ENCODE assay signal across 8 mouse cellular contexts in genomic region chr2:105370240-105370639, GRCm38 (mm10). TPM values are rescaled to one million over a fixed set of nuclear protein-coding genes. Genes with fewer than 3 reads are reported as not detected.
A peak's percentile ranks its signal among the peaks of the same experiment; 100 is the strongest.
DNase-seq lines count a peak whose midpoint lies in the region; ATAC-seq lines count a peak whose summit lies in the region.

No protein-coding gene starts in this region.

- no peak for ATAC-seq in heart, embryonic 12.5 days (ENCODE audit: insufficient number of reproducible peaks, low FRiP score)
- ATAC-seq in embryonic facial prominence, embryonic 15.5 days (ENCODE audit: insufficient number of reproducible peaks, low FRiP score, low TSS enrichment, low read depth), result no peak
- no peak for ATAC-seq in limb, embryonic 11.5 days (ENCODE audit: insufficient number of reproducible peaks, low FRiP score, low TSS enrichment, low read depth)
- no peak for ATAC-seq in CD4-positive, CD25-positive, alpha-beta regulatory T cell, adult 4 months

- H3K27ac ChIP-seq in heart, embryonic 12.5 days (ENCODE audit: poor library complexity, severe bottlenecking), result no peak overlapping the region
- H3K27ac ChIP-seq in embryonic facial prominence, embryonic 15.5 days (replicated peaks), result no peak overlapping the region
- no peak overlapping the region for H3K27ac ChIP-seq in limb, embryonic 11.5 days (replicated peaks; ENCODE audit: low read depth, low read length)

- intact Hi-C loops in heart, postnatal 36 days (cut with DNase I), result no loop called here

- H3K9ac ChIP-seq in heart, embryonic 12.5 days, result no peak overlapping the region
- no peak overlapping the region for H3K9ac ChIP-seq in embryonic facial prominence, embryonic 15.5 days
- H3K9ac ChIP-seq in limb, embryonic 11.5 days (ENCODE audit: low read length), result no peak overlapping the region

- no peaks in the 10 kb centered on the region for H3K9me3 ChIP-seq in heart, embryonic 12.5 days (replicated peaks)
- H3K9me3 ChIP-seq in embryonic facial prominence, embryonic 15.5 days (replicated peaks), result no peaks in the 10 kb centered on the region
- H3K9me3 ChIP-seq in limb, embryonic 11.5 days (ENCODE audit: control insufficient read depth, low read length), result no peaks in the 10 kb centered on the region

- H3K36me3 ChIP-seq in heart, embryonic 12.5 days, result no peaks in the 10 kb centered on the region
- H3K36me3 ChIP-seq in embryonic facial prominence, embryonic 15.5 days, result no peaks in the 10 kb centered on the region
- no peaks in the 10 kb centered on the region for H3K36me3 ChIP-seq in limb, embryonic 11.5 days (ENCODE audit: control insufficient read depth, insufficient read depth, low read length)

- H3K4me1 ChIP-seq in heart, embryonic 12.5 days (replicated peaks), result peaks cover 8% of the 10 kb centered on the region; the same call in 1 of the 2 replicates
- H3K4me1 ChIP-seq in embryonic facial prominence, embryonic 15.5 days, result peaks cover 4% of the 10 kb centered on the region; the same call in 1 of the 2 replicates
- no peaks in the 10 kb centered on the region for H3K4me1 ChIP-seq in limb, embryonic 11.5 days (ENCODE audit: control insufficient read depth, insufficient read depth, low read length)

- no peaks in the 10 kb centered on the region; the same call in 1 of the 2 replicates for H3K27me3 ChIP-seq in heart, embryonic 12.5 days (replicated peaks)
- H3K27me3 ChIP-seq in embryonic facial prominence, embryonic 15.5 days, result no peaks in the 10 kb centered on the region
- H3K27me3 ChIP-seq in limb, embryonic 11.5 days (ENCODE audit: control insufficient read depth, insufficient read depth, low read length), result no peaks in the 10 kb centered on the region

- H3K4me2 ChIP-seq in heart, embryonic 12.5 days, result peak overlapping the region; percentile 70
- peak overlapping the region; percentile 17; the same call in 1 of the 2 replicates for H3K4me2 ChIP-seq in embryonic facial prominence, embryonic 15.5 days (replicated peaks)
- peak overlapping the region; percentile 18; the same call in 1 of the 2 replicates for H3K4me2 ChIP-seq in limb, embryonic 11.5 days (ENCODE audit: low read depth, severe bottlenecking)

- 20% methylated on average over 10 of the region's 10 CpGs for WGBS in heart, embryonic 12.5 days
- 12% methylated on average over 10 of the region's 10 CpGs for WGBS in embryonic facial prominence, embryonic 15.5 days
- WGBS in limb, embryonic 11.5 days, result 11% methylated on average over 10 of the region's 10 CpGs

- DNase-seq in heart, postnatal 36 days, result no peak
- peak; percentile 42 for DNase-seq in ES-CJ7 (ENCODE audit: low read depth, low spot score)
- DNase-seq in limb, embryonic 11.5 days (ENCODE audit: low spot score), result peak; percentile 28
- no peak for DNase-seq in urinary bladder, postnatal 36 days (ENCODE audit: low spot score in 2 of 2)
- DNase-seq in thymus, adult 18-20 months, result no peak

- H3K4me3 ChIP-seq in heart, embryonic 12.5 days, result peak overlapping the region; percentile 32
- no peak overlapping the region for H3K4me3 ChIP-seq in embryonic facial prominence, embryonic 15.5 days (replicated peaks)
- no peak overlapping the region for H3K4me3 ChIP-seq in limb, embryonic 11.5 days (ENCODE audit: low read depth, low read length)

RNA-seq across cellular contexts. Expression of gene Rcn1, which starts 28.9 kb away (rescaled TPM):
- polyA plus RNA-seq in heart, embryonic 12.5 days (2016; fragmentation: Nextera tagmentation; extraction: Ambion mirVana), result 180 and 182 TPM in 2 replicates
- total RNA-seq in heart, postnatal 36 days (2021), result 10 to 100 TPM; 21.5 to 23.6 TPM
- 257 and 259 TPM in 2 replicates for polyA plus RNA-seq in embryonic facial prominence, embryonic 15.5 days (2015; fragmentation: Nextera tagmentation; extraction: Ambion mirVana)
- 131 and 140 TPM in 2 replicates for polyA plus RNA-seq in limb, embryonic 11.5 days (2014; fragmentation: Nextera tagmentation; extraction: Ambion mirVana)
- polyA plus RNA-seq in CD4-positive, CD25-positive, alpha-beta regulatory T cell, adult 4 months (2017; shearing (Covaris generic)), result 10 to 100 TPM; 13.3 to 16.9 TPM

Comparison
In these comparisons a context has a peak if more than half of its experiments do, and no peak if none do; other contexts are left out.
1. H3K4me2 ChIP-seq: peak in every context shown above with its lines; median percentile 70 in heart, embryonic 12.5 days; 18 in limb, embryonic 11.5 days; 17 in embryonic facial prominence, embryonic 15.5 days.
2. DNase-seq: peak in ES-CJ7 (single experiment) and limb, embryonic 11.5 days (single experiment); none in heart, postnatal 36 days (0 of 2), urinary bladder, postnatal 36 days (0 of 2) and thymus, adult 18-20 months (0 of 2).